Mouse (Mus musculus) spleen, adult 2 months (tissue): ENCODE data around the gene Hmga2. TPM values are rescaled to one million over a fixed set of nuclear protein-coding genes. Genes with fewer than 3 reads are reported as not detected.

Experiments used
- DNase-seq, 2 experiments: peaks; one replicate each; pipeline versions ENCODE4 v3.0.0 to v3.0.0-alpha.2; 2012 to 2021; ENCODE audit warnings: low spot score in 2 of 2, low read depth in 1 of 2
- H3K27ac ChIP-seq: fragments of 200-500 bp; 2 replicates; pipeline ENCODE4 v1.5.1; 2012; ENCODE audit warnings: low read length, inconsistent platforms; ENCODE audit not compliant: insufficient read depth
- H3K27me3 ChIP-seq: fragments of 200-500 bp; 2 replicates; pipeline ENCODE4 v1.6.1; 2012; ENCODE audit warnings: mild to moderate bottlenecking, moderate library complexity, low read length, inconsistent platforms; ENCODE audit not compliant: control insufficient read depth, insufficient read depth
- H3K36me3 ChIP-seq: fragments of 200-500 bp; 2 replicates; pipeline ENCODE4 v1.6.1; 2012; ENCODE audit warnings: mild to moderate bottlenecking, low read length, inconsistent platforms; ENCODE audit not compliant: control insufficient read depth, insufficient read depth
- H3K4me1 ChIP-seq: fragments of 200-500 bp; 2 replicates; pipeline ENCODE4 v1.6.1; 2011; ENCODE audit warnings: inconsistent platforms; ENCODE audit not compliant: control insufficient read depth, insufficient read depth, insufficient read length
- H3K4me3 ChIP-seq: fragments of 200-500 bp; 2 replicates; pipeline ENCODE4 v1.5.1; 2011; ENCODE audit warnings: mild to moderate bottlenecking, inconsistent platforms; ENCODE audit not compliant: insufficient read depth, insufficient read length; ENCODE audit errors: extremely low read depth
- CTCF ChIP-seq: fragments of 200-500 bp; IDR thresholded peaks from 2 replicates; pipeline ENCODE4 v1.5.1; 2011; ENCODE audit warnings: mild to moderate bottlenecking, inconsistent platforms; ENCODE audit not compliant: insufficient read depth, insufficient read length, insufficient replicate concordance; ENCODE audit errors: extremely low read depth
- POLR2A ChIP-seq: fragments of 200-500 bp; IDR thresholded peaks from 2 replicates; pipeline ENCODE4 v1.6.1; 2011; ENCODE audit warnings: low read depth, low read length, inconsistent platforms
- WGBS: fragments of 180-500 bp; shearing (Covaris S2); methylation state at CpG from one replicate; pipeline ENCODE4 v1.1.7; 2018; 5-methylcytosine and 5-hydroxymethylcytosine counted together
- polyA plus RNA-seq: library from polyadenylated mRNA; depleted of rRNA; stranded (reverse); fragments of >200 nt; gene quantifications from 2 replicates; pipeline ENCODE4 v1.2.3, GENCODE M21; 2012; rRNA removed

Gene Hmga2
- polyA plus RNA-seq, 1 experiment: not detected

- H3K36me3 ChIP-seq: no peaks in the 10 kb centered on the region
- TF ChIP-seq CTCF: no peak
- no peak for TF ChIP-seq POLR2A
- no peak overlapping the region for H3K27ac ChIP-seq
- DNase-seq: no peak
- WGBS: 90% methylated on average over 14 of the region's 14 CpGs
- H3K4me3 ChIP-seq: no peak overlapping the region
- no peaks in the 10 kb centered on the region for H3K4me1 ChIP-seq
- H3K27me3 ChIP-seq: no peaks in the 10 kb centered on the region
Measured at GRCm38 (mm10) chr10:120327946-120328345, 148.3 kb downstream of the Hmga2 start.

- TF ChIP-seq POLR2A (no peak), CTCF (no peak)
- DNase-seq: no peak
- H3K4me3 ChIP-seq: no peak overlapping the region
- no peaks in the 10 kb centered on the region for H3K4me1 ChIP-seq
- H3K36me3 ChIP-seq: no peaks in the 10 kb centered on the region
- WGBS: 34% methylated on average over 11 of the region's 11 CpGs
- no peaks in the 10 kb centered on the region for H3K27me3 ChIP-seq
- H3K27ac ChIP-seq: no peak overlapping the region
Measured at GRCm38 (mm10) chr10:120323584-120324203, 152.6 kb downstream of the Hmga2 start.

GRCm38 (mm10) chr10:120322815-120323214 lies 153.5 kb downstream of the Hmga2 start:
- H3K36me3 ChIP-seq: no peaks in the 10 kb centered on the region
- H3K4me3 ChIP-seq: no peak overlapping the region
- 90% methylated on average over 8 of the region's 8 CpGs for WGBS
- no peak overlapping the region for H3K27ac ChIP-seq
- H3K27me3 ChIP-seq: no peaks in the 10 kb centered on the region
- TF ChIP-seq CTCF: no peak
- TF ChIP-seq POLR2A: no peak
- DNase-seq: no peak
- H3K4me1 ChIP-seq: no peaks in the 10 kb centered on the region

GRCm38 (mm10) chr10:120319614-120320013 lies 156.7 kb downstream of the Hmga2 start:
- Histone ChIP-seq H3K4me3 (no peak overlapping the region), H3K36me3 (no peaks in the 10 kb centered on the region), H3K27ac (no peak overlapping the region), H3K4me1 (no peaks in the 10 kb centered on the region), H3K27me3 (no peaks in the 10 kb centered on the region)
- TF ChIP-seq CTCF (no peak), POLR2A (no peak)
- 92% methylated on average over 12 of the region's 12 CpGs for WGBS
- DNase-seq: no peak

Other genes with a start within 250 kb of the Hmga2 start
- 2.8 and 3.0 TPM in 2 replicates for gene Llph, start 249.4 kb downstream of the Hmga2 start, polyA plus RNA-seq